Mouse (Mus musculus): Measurements from ENCODE around the gene Ikzf1.

Gene Ikzf1

GRCm38 (mm10) chr11:11758883-11759282, 74.1 kb downstream of the Ikzf1 start:
- in situ Hi-C loops (cut with MboI, MseI): no loop called here

GRCm38 (mm10) chr11:11763211-11763666, 78.4 kb downstream of the Ikzf1 start:
- in situ Hi-C loops (cut with MboI, MseI): no loop called here

DNA sequence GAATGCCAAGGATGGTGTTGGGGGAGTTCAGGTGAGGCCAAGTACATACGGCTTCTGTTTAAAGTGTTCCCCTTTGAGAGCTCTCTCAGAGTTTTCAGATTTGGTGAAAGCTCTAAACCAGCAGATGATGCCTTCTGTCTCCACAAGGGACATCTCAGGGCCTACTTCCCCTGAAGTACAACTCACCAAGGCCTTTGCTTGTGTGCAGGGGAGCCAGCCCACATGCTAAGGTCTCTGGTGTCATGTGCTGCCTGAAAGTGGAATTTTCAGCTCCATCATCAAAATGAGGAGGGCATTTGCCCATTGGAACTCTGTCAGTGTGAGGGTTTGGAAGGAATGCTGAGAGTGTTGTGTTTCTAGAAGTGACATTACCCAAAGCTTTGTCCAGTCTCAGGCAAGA, 80.6 kb downstream of the Ikzf1 start:
- in situ Hi-C loops (cut with MboI, MseI): no loop called here

DNA sequence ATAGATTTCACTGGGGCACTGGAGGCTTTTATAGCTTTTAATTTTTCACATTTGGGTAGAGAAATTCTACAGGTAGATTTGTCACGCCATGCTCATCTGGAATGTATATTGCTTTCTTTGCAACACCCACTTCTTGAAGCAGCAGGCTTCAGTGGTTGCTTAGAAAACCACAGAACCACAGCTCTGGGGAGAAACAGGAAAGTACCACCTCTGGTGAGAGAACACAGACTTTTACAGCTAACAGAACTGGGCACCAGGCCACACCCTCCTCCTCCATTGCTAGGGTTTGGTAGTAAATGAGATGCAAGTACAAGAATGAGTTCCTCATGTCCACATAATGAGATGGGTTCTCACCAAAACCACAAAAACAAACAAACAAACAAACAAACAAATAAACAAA, 81.3 kb downstream of the Ikzf1 start:
- in situ Hi-C loops (cut with MboI, MseI): no loop called here

GRCm38 (mm10) chr11:11766736-11767135, 81.9 kb downstream of the Ikzf1 start:
- in situ Hi-C loops (cut with MboI, MseI): no loop called here

- in situ Hi-C loops (cut with MboI, MseI): no loop called here
Measured at GRCm38 (mm10) chr11:11768057-11768456, 83.3 kb downstream of the Ikzf1 start.

GRCm38 (mm10) chr11:11769281-11769680, 84.5 kb downstream of the Ikzf1 start:
- in situ Hi-C loops (cut with MboI, MseI): no loop called here

DNA sequence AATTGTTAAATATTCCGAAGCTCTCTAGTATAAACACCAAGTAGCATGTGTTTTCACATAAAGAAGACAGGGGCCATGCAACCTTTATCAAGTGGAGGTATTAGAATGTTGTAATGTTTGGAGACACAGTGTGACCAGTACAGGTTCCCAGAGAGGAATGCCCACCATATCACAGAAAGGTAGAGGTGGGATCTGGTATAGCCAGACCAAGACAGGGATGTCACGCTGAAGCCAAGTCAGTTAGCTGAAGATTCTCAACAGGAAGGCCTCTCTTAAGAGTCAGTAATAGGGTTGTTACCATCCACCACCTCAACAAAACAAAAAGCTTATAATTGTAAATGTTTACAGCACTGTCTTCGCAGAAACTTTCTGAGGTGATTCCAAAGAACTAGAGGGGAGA, 85.9 kb downstream of the Ikzf1 start:
- in situ Hi-C loops (cut with MboI, MseI): no loop called here

DNA sequence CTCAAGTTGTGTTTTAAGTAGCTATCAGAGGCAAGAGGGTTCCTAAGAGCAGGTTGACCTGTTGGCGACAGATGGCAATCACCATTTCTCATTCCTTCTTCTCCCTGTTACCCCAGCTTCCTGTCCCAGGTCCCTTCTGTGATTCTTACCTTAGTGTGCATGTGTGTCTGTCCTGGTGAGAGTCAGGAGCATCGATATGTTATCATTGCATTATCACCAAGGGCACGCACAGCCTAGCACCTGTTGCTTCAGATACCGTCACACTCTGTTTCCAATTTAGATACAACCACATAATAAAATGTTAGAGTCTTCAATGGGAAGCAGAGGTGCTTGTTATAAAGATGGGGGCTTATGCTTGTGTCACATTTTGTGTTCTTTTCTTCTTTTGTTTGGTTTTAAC, 87.4 kb downstream of the Ikzf1 start:
- in situ Hi-C loops (cut with MboI, MseI): no loop called here

- in situ Hi-C loops (cut with MboI, MseI): no loop called here
Measured at GRCm38 (mm10) chr11:11774384-11774783, 89.6 kb downstream of the Ikzf1 start.

DNA sequence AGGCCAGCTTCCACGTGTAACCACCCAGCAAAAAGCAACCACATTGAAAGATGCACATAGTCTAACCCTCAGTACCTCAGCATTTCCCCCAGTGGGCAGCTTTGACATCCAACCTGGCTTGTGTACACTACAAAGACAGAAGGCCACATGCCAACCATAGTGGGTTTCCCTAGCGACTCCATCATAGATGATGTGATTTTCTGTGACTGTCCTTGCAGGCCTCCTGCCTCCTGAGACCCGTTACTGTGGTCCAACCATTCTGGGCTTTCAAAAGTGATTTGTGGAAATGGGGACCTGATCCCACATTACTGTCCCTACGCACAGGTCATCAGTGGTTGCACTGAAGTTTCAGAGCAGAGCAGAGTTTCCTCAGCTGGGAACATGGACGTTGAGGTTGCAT, 90.1 kb downstream of the Ikzf1 start:
- in situ Hi-C loops (cut with MboI, MseI): no loop called here

GRCm38 (mm10) chr11:11776071-11776821, 91.4 kb downstream of the Ikzf1 start:
- in situ Hi-C loops (cut with MboI, MseI): no loop called here

- in situ Hi-C loops (cut with MboI, MseI): no loop called here
Measured at GRCm38 (mm10) chr11:11776822-11777174, 92.0 kb downstream of the Ikzf1 start.

DNA sequence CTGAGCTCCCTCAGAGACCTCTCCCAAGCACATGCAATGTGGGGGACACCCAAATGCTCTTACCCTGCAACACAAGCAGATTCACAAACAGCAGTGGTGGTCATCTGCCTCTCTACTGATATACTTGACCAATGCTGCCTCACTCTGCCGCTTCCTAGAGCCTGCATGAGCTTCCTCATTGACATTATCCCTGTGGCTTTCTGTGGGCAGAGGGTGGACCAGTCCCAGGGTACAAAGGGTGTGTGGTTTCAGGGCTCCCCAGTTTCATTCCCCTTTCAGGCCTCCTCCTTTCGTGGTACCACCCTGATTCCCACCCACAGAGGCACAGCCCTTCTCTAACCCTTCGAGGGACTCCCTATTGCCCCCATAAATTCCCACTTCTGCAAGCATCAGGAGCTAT, 92.4 kb downstream of the Ikzf1 start:
- in situ Hi-C loops (cut with MboI, MseI): no loop called here

DNA sequence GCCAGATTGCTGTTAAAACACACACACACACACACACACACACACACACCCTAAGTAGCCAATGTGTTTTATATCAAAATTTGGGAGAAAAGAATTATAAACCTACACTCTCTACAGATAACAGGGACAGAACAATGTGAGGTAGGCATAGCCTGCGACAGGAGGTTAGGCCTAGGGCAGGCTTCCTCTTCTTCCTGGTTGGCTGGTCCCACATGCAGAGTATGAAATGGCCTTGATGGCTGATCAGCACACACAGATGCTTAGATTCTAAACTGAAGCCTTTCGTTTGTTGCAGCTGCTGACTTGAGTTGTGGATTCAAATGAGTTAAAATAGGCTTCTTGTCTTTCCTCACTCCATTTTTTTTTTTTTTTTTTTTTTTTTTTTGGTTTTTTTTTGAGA, 93.0 kb downstream of the Ikzf1 start:
- in situ Hi-C loops (cut with MboI, MseI): no loop called here

DNA sequence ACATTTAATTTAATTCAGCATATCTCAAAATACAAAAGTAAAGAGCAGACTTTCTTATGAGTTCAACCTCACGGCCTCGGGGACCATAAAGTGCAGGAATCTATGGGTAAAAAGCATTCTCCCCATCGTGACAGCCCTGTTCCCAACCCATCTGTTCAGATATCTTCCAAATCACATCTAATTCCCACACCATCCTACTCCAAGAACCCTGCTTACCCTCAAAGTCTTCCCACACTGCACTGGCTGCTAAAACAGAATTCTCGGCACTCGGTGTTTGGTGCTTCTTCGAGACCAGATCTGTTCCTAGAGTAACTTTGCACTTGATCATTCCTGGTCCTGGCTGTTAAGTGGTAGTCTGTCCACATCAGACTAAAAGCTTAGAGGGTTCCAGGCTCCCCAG, 93.5 kb downstream of the Ikzf1 start:
- in situ Hi-C loops (cut with MboI, MseI): no loop called here

GRCm38 (mm10) chr11:11781728-11782127, 96.9 kb downstream of the Ikzf1 start:
- in situ Hi-C loops (cut with MboI, MseI): no loop called here

GRCm38 (mm10) chr11:11785457-11785856, 100.7 kb downstream of the Ikzf1 start:
- in situ Hi-C loops (cut with MboI, MseI): no loop called here

- in situ Hi-C loops (cut with MboI, MseI): no loop called here
Measured at GRCm38 (mm10) chr11:11788521-11788974, 103.7 kb downstream of the Ikzf1 start.

GRCm38 (mm10) chr11:11794626-11795025, 109.8 kb downstream of the Ikzf1 start:
- in situ Hi-C loops (cut with MboI, MseI): loop anchor here (5.0 to 10.0 kb wide), 2 partner anchors 337 to 540 kb away; no protein-coding TSS in a partner anchor

GRCm38 (mm10) chr11:11798690-11799089, 113.9 kb downstream of the Ikzf1 start:
- in situ Hi-C loops (cut with MboI, MseI): loop anchor here (5.0 to 10.0 kb wide), 2 partner anchors 341 to 544 kb away; no protein-coding TSS in a partner anchor

DNA sequence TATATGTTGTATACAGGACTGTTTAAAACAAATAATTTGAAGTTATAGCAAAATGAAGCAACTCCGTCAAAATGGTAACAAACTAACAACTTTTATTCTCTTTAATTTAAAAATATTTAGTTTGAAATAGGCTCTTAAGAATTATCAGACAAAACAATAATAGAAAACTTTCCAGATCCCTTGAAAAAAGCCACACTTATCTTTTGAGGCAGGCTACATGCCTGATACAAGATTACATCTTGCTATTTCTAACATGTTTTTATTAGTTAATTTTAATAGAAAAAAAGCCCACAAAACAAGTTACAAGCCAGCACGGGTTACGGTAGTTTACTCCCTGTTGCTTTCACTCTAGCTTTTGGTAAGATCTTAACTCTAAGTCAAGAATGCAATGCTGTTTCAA, 115.5 kb downstream of the Ikzf1 start:
- in situ Hi-C loops (cut with MboI, MseI): no loop called here

DNA sequence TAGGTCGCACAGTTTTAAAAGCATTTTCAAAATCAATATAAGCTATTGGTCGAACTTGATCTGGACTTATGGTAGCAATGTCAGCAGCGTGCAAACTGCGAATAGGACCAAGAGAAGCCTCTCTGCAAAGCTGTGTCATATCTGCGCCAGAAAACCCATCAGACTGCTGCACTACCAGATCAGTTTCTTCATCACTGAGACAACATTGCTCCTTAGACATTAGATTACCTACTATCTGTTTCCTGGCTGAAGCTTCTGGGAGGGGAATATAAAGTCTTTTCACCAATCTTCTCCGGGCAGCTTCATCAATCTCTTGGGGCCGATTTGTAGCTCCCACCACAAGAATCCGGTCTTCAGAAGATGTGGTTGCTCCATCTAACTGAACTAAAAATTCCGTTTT, 116.3 kb downstream of the Ikzf1 start:
- in situ Hi-C loops (cut with MboI, MseI): no loop called here

- in situ Hi-C loops (cut with MboI, MseI): no loop called here
Measured at GRCm38 (mm10) chr11:11804421-11804820, 119.6 kb downstream of the Ikzf1 start.
